Mouse (Mus musculus): ENCODE data around the gene Sec61g. TPM values are rescaled to one million over a fixed set of nuclear protein-coding genes. Genes with fewer than 3 reads are reported as not detected.

Sec61g gene
- polyA plus RNA-seq (2016; fragmentation: Nextera tagmentation; extraction: Ambion mirVana), result 33.2 and 39.1 TPM in 2 replicates

- WGBS, result under 1% methylated on average over 35 of the region's 35 CpGs
- H3K4me1 ChIP-seq, result peaks cover 6% of the 10 kb centered on the region
- peak within 1 kb of the TSS; percentile 94 for H3K4me3 ChIP-seq
- H3K4me2 ChIP-seq (replicated peaks), result peak within 1 kb of the TSS; percentile 86
- H3K27ac ChIP-seq, result peak within 1 kb of the TSS; percentile 79; the same call in 1 of the 2 replicates
- no peaks in the 10 kb centered on the region for H3K9me3 ChIP-seq
- no peaks in the 10 kb centered on the region for H3K27me3 ChIP-seq (replicated peaks)
- peak within 1 kb of the TSS; percentile 94 for H3K9ac ChIP-seq
- peak; percentile 100 for ATAC-seq (ENCODE audit: low FRiP score, low read depth)
- peaks cover 25% of the 10 kb centered on the region for H3K36me3 ChIP-seq
Observed at GRCm38 (mm10) chr11:16508052-16508654, at the start of gene Sec61g. Gene Sec61g, minus strand, starts transcription at chr11:16508484.

GRCm38 (mm10) chr11:16546421-16547163, 38.3 kb upstream of the Sec61g start:
- no peak for ATAC-seq (ENCODE audit: low FRiP score, low read depth)
- 80% methylated on average over 5 of the region's 5 CpGs for WGBS
- Histone ChIP-seq H3K27ac (no peak overlapping the region), H3K9ac (no peak overlapping the region), H3K4me3 (no peak overlapping the region), H3K27me3 (replicated peaks) (no peaks in the 10 kb centered on the region), H3K4me2 (replicated peaks) (no peak overlapping the region), H3K36me3 (no peaks in the 10 kb centered on the region), H3K4me1 (no peaks in the 10 kb centered on the region), H3K9me3 (no peaks in the 10 kb centered on the region)

- Histone ChIP-seq H3K9me3 (no peaks in the 10 kb centered on the region), H3K9ac (no peak overlapping the region), H3K4me3 (no peak overlapping the region), H3K4me2 (replicated peaks) (no peak overlapping the region), H3K4me1 (no peaks in the 10 kb centered on the region), H3K27me3 (replicated peaks) (no peaks in the 10 kb centered on the region), H3K27ac (no peak overlapping the region), H3K36me3 (no peaks in the 10 kb centered on the region)
- ATAC-seq (ENCODE audit: low FRiP score, low read depth), result no peak
- WGBS, result 83% methylated on average over 1 of the region's 1 CpGs
Observed at GRCm38 (mm10) chr11:16537379-16537778, 29.1 kb upstream of the Sec61g start.

- Histone ChIP-seq H3K27ac (no peak overlapping the region), H3K9ac (no peak overlapping the region), H3K4me2 (replicated peaks) (no peak overlapping the region), H3K27me3 (replicated peaks) (no peaks in the 10 kb centered on the region), H3K4me1 (no peaks in the 10 kb centered on the region), H3K36me3 (no peaks in the 10 kb centered on the region), H3K9me3 (no peaks in the 10 kb centered on the region), H3K4me3 (no peak overlapping the region)
- ATAC-seq (ENCODE audit: low FRiP score, low read depth), result no peak
- WGBS, result 78% methylated on average over 5 of the region's 5 CpGs
Observed at GRCm38 (mm10) chr11:16534582-16535553, 26.6 kb upstream of the Sec61g start.

GRCm38 (mm10) chr11:16532877-16533276, 24.6 kb upstream of the Sec61g start:
- ATAC-seq (ENCODE audit: low FRiP score, low read depth), result no peak
- H3K9me3 ChIP-seq, result no peaks in the 10 kb centered on the region
- H3K9ac ChIP-seq, result no peak overlapping the region
- H3K27me3 ChIP-seq (replicated peaks), result no peaks in the 10 kb centered on the region
- no peak overlapping the region for H3K4me3 ChIP-seq
- no peak overlapping the region for H3K27ac ChIP-seq
- no peaks in the 10 kb centered on the region for H3K36me3 ChIP-seq
- WGBS, result 25% methylated on average over 5 of the region's 5 CpGs
- no peak overlapping the region for H3K4me2 ChIP-seq (replicated peaks)
- H3K4me1 ChIP-seq, result no peaks in the 10 kb centered on the region

- ATAC-seq (ENCODE audit: low FRiP score, low read depth), result no peak
- H3K9ac ChIP-seq, result no peak overlapping the region
- no peak overlapping the region for H3K4me3 ChIP-seq
- no peak overlapping the region for H3K27ac ChIP-seq
- H3K27me3 ChIP-seq (replicated peaks), result no peaks in the 10 kb centered on the region
- H3K4me1 ChIP-seq, result no peaks in the 10 kb centered on the region
- H3K9me3 ChIP-seq, result no peaks in the 10 kb centered on the region
- H3K36me3 ChIP-seq, result no peaks in the 10 kb centered on the region
- no peak overlapping the region for H3K4me2 ChIP-seq (replicated peaks)
Observed at GRCm38 (mm10) chr11:16528909-16529308, 20.6 kb upstream of the Sec61g start.

- no peaks in the 10 kb centered on the region for H3K4me1 ChIP-seq
- no peaks in the 10 kb centered on the region for H3K36me3 ChIP-seq
- H3K9ac ChIP-seq, result no peak overlapping the region
- ATAC-seq (ENCODE audit: low FRiP score, low read depth), result no peak
- no peak overlapping the region for H3K27ac ChIP-seq
- 91% methylated on average over 5 of the region's 5 CpGs for WGBS
- H3K4me2 ChIP-seq (replicated peaks), result no peak overlapping the region
- no peaks in the 10 kb centered on the region for H3K9me3 ChIP-seq
- H3K27me3 ChIP-seq (replicated peaks), result no peaks in the 10 kb centered on the region
- H3K4me3 ChIP-seq, result no peak overlapping the region
Observed at GRCm38 (mm10) chr11:16528391-16528790, 20.1 kb upstream of the Sec61g start.

GRCm38 (mm10) chr11:16527743-16528142, 19.5 kb upstream of the Sec61g start:
- Histone ChIP-seq H3K36me3 (no peaks in the 10 kb centered on the region), H3K4me2 (replicated peaks) (no peak overlapping the region), H3K9me3 (no peaks in the 10 kb centered on the region), H3K9ac (no peak overlapping the region), H3K4me1 (no peaks in the 10 kb centered on the region), H3K27me3 (replicated peaks) (no peaks in the 10 kb centered on the region), H3K27ac (no peak overlapping the region), H3K4me3 (no peak overlapping the region)
- 89% methylated on average over 5 of the region's 5 CpGs for WGBS
- no peak for ATAC-seq (ENCODE audit: low FRiP score, low read depth)

- no peak overlapping the region for H3K9ac ChIP-seq
- ATAC-seq (ENCODE audit: low FRiP score, low read depth), result no peak
- H3K9me3 ChIP-seq, result no peaks in the 10 kb centered on the region
- no peaks in the 10 kb centered on the region for H3K36me3 ChIP-seq
- 88% methylated on average over 2 of the region's 2 CpGs for WGBS
- H3K4me3 ChIP-seq, result no peak overlapping the region
- no peaks in the 10 kb centered on the region for H3K27me3 ChIP-seq (replicated peaks)
- H3K4me2 ChIP-seq (replicated peaks), result no peak overlapping the region
- no peak overlapping the region for H3K27ac ChIP-seq
- H3K4me1 ChIP-seq, result no peaks in the 10 kb centered on the region
Observed at GRCm38 (mm10) chr11:16526467-16526866, 18.2 kb upstream of the Sec61g start.

- Histone ChIP-seq H3K9ac (no peak overlapping the region), H3K4me1 (no peaks in the 10 kb centered on the region), H3K4me3 (no peak overlapping the region), H3K27me3 (replicated peaks) (no peaks in the 10 kb centered on the region), H3K4me2 (replicated peaks) (no peak overlapping the region), H3K9me3 (no peaks in the 10 kb centered on the region), H3K27ac (no peak overlapping the region), H3K36me3 (no peaks in the 10 kb centered on the region)
- no peak for ATAC-seq (ENCODE audit: low FRiP score, low read depth)
- 59% methylated on average over 2 of the region's 2 CpGs for WGBS
Observed at GRCm38 (mm10) chr11:16525724-16526123, 17.4 kb upstream of the Sec61g start.

GRCm38 (mm10) chr11:16524917-16525640, 16.8 kb upstream of the Sec61g start:
- Histone ChIP-seq H3K9ac (no peak overlapping the region), H3K4me1 (no peaks in the 10 kb centered on the region), H3K27me3 (replicated peaks) (no peaks in the 10 kb centered on the region), H3K4me3 (no peak overlapping the region), H3K4me2 (replicated peaks) (no peak overlapping the region), H3K27ac (no peak overlapping the region), H3K36me3 (no peaks in the 10 kb centered on the region), H3K9me3 (no peaks in the 10 kb centered on the region)
- 0 out of 2 replicates have a peak, but pooled peaks have one; percentile 56 for ATAC-seq (ENCODE audit: low FRiP score, low read depth)
- 51% methylated on average over 3 of the region's 3 CpGs for WGBS
